Mouse (Mus musculus) CH12.LX (cell line): ENCODE measurements around the gene Hist1h2af. TPM values are rescaled to one million over a fixed set of nuclear protein-coding genes. Genes with fewer than 3 reads are reported as not detected.
"Not testable (repeated sequence)": the region's sequence is repeated elsewhere in the genome, so short reads cannot be mapped to it uniquely, and the experiment has no call there.

ENCODE experiments used
- DNase-seq: peaks from one replicate; pipeline ENCODE4 v3.0.0-alpha.2; 2013; ENCODE audit errors: extremely low read depth
- H3K27ac ChIP-seq: 2 replicates; pipeline ENCODE4 v1.5.1; 2012; ENCODE audit warnings: low read depth, mild to moderate bottlenecking, control low read depth, moderate library complexity; ENCODE audit not compliant: insufficient read depth
- H3K27me3 ChIP-seq: replicated peaks from 2 replicates; pipeline ENCODE3; 2012; ENCODE audit warnings: inconsistent platforms
- H3K36me3 ChIP-seq, 2 experiments: replicated peaks in 1 of 2; 2 replicates each; pipeline versions ENCODE3 to v1.6.1; 2012; ENCODE audit warnings: inconsistent platforms in 1 of 2, low read length in 1 of 2, mild to moderate bottlenecking in 1 of 2, mixed read lengths in 1 of 2, moderate library complexity in 1 of 2; ENCODE audit not compliant: control insufficient read depth in 1 of 2, insufficient read depth in 1 of 2
- H3K4me1 ChIP-seq, 2 experiments: 2 replicates each; pipeline ENCODE4 v1.6.1; 2012; ENCODE audit warnings: inconsistent platforms in 1 of 2, moderate library complexity in 1 of 2; ENCODE audit not compliant: insufficient read depth in 2 of 2, control insufficient read depth in 1 of 2
- H3K4me2 ChIP-seq: 2 replicates; pipeline ENCODE4 v1.6.1; 2012; ENCODE audit warnings: low read depth, mild to moderate bottlenecking, control low read depth; ENCODE audit not compliant: poor library complexity, insufficient read depth, severe bottlenecking
- H3K4me3 ChIP-seq, 3 experiments: fragments of 150-350 bp in 1 of 3; sonication (generic) in 1 of 3; replicated peaks in 1 of 3; 2 replicates each; pipeline versions ENCODE3 to v1.5.1; 2011 to 2012; ENCODE audit warnings: low read depth in 2 of 3, low read length in 2 of 3, mild to moderate bottlenecking in 2 of 3, moderate library complexity in 2 of 3, control low read depth in 1 of 3, improper control_type of control experiment in 1 of 3, inconsistent platforms in 1 of 3, mixed read lengths in 1 of 3; ENCODE audit not compliant: poor library complexity in 1 of 3
- H3K79me2 ChIP-seq: replicated peaks from 2 replicates; pipeline ENCODE4 v1.6.1; 2012; ENCODE audit warnings: mild to moderate bottlenecking, moderate library complexity; ENCODE audit not compliant: control insufficient read depth, poor library complexity, insufficient read depth, severe bottlenecking; ENCODE audit errors: extremely low read depth
- H3K9ac ChIP-seq: 2 replicates; pipeline ENCODE4 v1.6.1; 2012; ENCODE audit warnings: low read depth, mild to moderate bottlenecking, control low read depth, moderate library complexity; ENCODE audit not compliant: insufficient read depth
- H3K9me3 ChIP-seq: replicated peaks from 2 replicates; pipeline ENCODE3; 2012; ENCODE audit warnings: low read length, inconsistent platforms, mixed read lengths
- CHD1 ChIP-seq: IDR thresholded peaks from 2 replicates; pipeline ENCODE4 v1.6.1; 2012; ENCODE audit warnings: low read depth, low read length, improper control_type of control experiment, inconsistent platforms
- CHD2 ChIP-seq: IDR thresholded peaks from 2 replicates; pipeline ENCODE4 v1.6.1; 2011; ENCODE audit warnings: low read length, improper control_type of control experiment
- CTCF ChIP-seq, 2 experiments: IDR thresholded peaks in 1 of 2; conservative IDR thresholded peaks in 1 of 2; 2 replicates each; pipeline ENCODE4 v1.5.1; 2011 to 2012; ENCODE audit warnings: low read depth in 2 of 2, low read length in 2 of 2, improper control_type of control experiment in 1 of 2, inconsistent platforms in 1 of 2, mild to moderate bottlenecking in 1 of 2, moderate library complexity in 1 of 2
- E2F4 ChIP-seq: IDR thresholded peaks from 2 replicates; pipeline ENCODE4 v1.6.1; 2011; ENCODE audit warnings: low read depth, low read length, improper control_type of control experiment; ENCODE audit not compliant: insufficient replicate concordance
- EP300 ChIP-seq: IDR thresholded peaks from 2 replicates; pipeline ENCODE4 v1.6.1; 2011; ENCODE audit warnings: low read length, improper control_type of control experiment
- GABPA ChIP-seq: IDR thresholded peaks from 2 replicates; pipeline ENCODE4 v1.6.1; 2012; ENCODE audit warnings: low read depth, low read length, improper control_type of control experiment, inconsistent platforms; ENCODE audit not compliant: insufficient replicate concordance
- HCFC1 ChIP-seq: IDR thresholded peaks from 2 replicates; pipeline ENCODE4 v1.6.1; 2012; ENCODE audit warnings: low read depth, mild to moderate bottlenecking, inconsistent platforms, low read length, improper control_type of control experiment
- IRF4 ChIP-seq: IDR thresholded peaks from 2 replicates; pipeline ENCODE4 v1.6.1; 2014; ENCODE audit warnings: low read depth, mild to moderate bottlenecking, inconsistent platforms, low read length, improper control_type of control experiment
- JUND ChIP-seq: conservative IDR thresholded peaks from 2 replicates; pipeline ENCODE4 v1.6.1; 2011; ENCODE audit warnings: low read depth, low read length, improper control_type of control experiment
- KAT2A ChIP-seq: IDR thresholded peaks from 2 replicates; pipeline ENCODE4 v1.6.1; 2012; ENCODE audit warnings: low read length, improper control_type of control experiment, inconsistent platforms; ENCODE audit not compliant: insufficient replicate concordance
- MEF2A ChIP-seq: IDR thresholded peaks from 2 replicates; pipeline ENCODE4 v1.6.1; 2014; ENCODE audit warnings: low read depth, mild to moderate bottlenecking, inconsistent platforms, low read length, improper control_type of control experiment, borderline replicate concordance
- NELFE ChIP-seq: IDR thresholded peaks from 2 replicates; pipeline ENCODE4 v1.6.1; 2011; ENCODE audit warnings: low read depth, low read length, improper control_type of control experiment
- POLR2A ChIP-seq: IDR thresholded peaks from 2 replicates; pipeline ENCODE4 v1.6.1; 2011; ENCODE audit warnings: low read depth, mild to moderate bottlenecking, improper control_type of control experiment, low read length
- POLR2AphosphoS2 ChIP-seq: IDR thresholded peaks from 2 replicates; pipeline ENCODE4 v1.6.1; 2011; ENCODE audit warnings: low read depth, low read length, improper control_type of control experiment
- RAD21 ChIP-seq: IDR thresholded peaks from 2 replicates; pipeline ENCODE4 v1.6.1; 2011; ENCODE audit warnings: low read depth, mild to moderate bottlenecking, low read length, improper control_type of control experiment, moderate library complexity
- RCOR1 ChIP-seq: conservative IDR thresholded peaks from 2 replicates; pipeline ENCODE4 v1.6.1; 2012; ENCODE audit warnings: low read depth, mild to moderate bottlenecking, inconsistent platforms, low read length, improper control_type of control experiment
- SIN3A ChIP-seq: IDR thresholded peaks from 2 replicates; pipeline ENCODE4 v1.6.1; 2012; ENCODE audit warnings: low read length, improper control_type of control experiment, inconsistent platforms
- TBP ChIP-seq: conservative IDR thresholded peaks from 2 replicates; pipeline ENCODE4 v1.6.1; 2011; ENCODE audit warnings: low read depth, low read length, improper control_type of control experiment
- UBTF ChIP-seq: IDR thresholded peaks from 2 replicates; pipeline ENCODE4 v1.6.1; 2012; ENCODE audit warnings: low read depth, mild to moderate bottlenecking, inconsistent platforms, low read length, improper control_type of control experiment, moderate library complexity
- USF1 ChIP-seq: IDR thresholded peaks from 2 replicates; pipeline ENCODE4 v1.6.1; 2014; ENCODE audit warnings: low read depth, mild to moderate bottlenecking, inconsistent platforms, low read length, improper control_type of control experiment
- ZC3H11A ChIP-seq: IDR thresholded peaks from 2 replicates; pipeline ENCODE4 v1.6.1; 2012; ENCODE audit warnings: low read depth, mild to moderate bottlenecking, inconsistent platforms, low read length, improper control_type of control experiment
- ZMIZ1 ChIP-seq: IDR thresholded peaks from 2 replicates; pipeline ENCODE4 v1.6.1; 2012; ENCODE audit warnings: low read depth, mild to moderate bottlenecking, inconsistent platforms, low read length, improper control_type of control experiment
- ZNF384 ChIP-seq: IDR thresholded peaks from 2 replicates; pipeline ENCODE4 v1.6.1; 2012; ENCODE audit warnings: low read depth, low read length, improper control_type of control experiment, inconsistent platforms
- dilution Hi-C: fragments of 300-500 bp; cut with MboI; formaldehyde crosslinking; loops from 2 replicates; pipeline ENCODE4 v1.14.3; 2020; ENCODE audit warnings: low sequenced_read_pairs; ENCODE audit not compliant: extremely low pct_unique_long_range_greater_than_20kb, extremely low pct_ligation_motif_present
- in situ Hi-C: fragments of 300-500 bp; cut with MboI; formaldehyde crosslinking; loops from 3 replicates; pipeline ENCODE4 v1.14.3; 2019; ENCODE audit warnings: low sequenced_read_pairs, low pct_ligation_motif_present, low pct_unique_long_range_greater_than_20kb, mixed read lengths
- polyA plus RNA-seq: library from polyadenylated mRNA; unstranded; fragments of >175 nt; gene quantifications from 2 replicates; pipeline ENCODE4 v1.2.1, GENCODE M21; 2012; ENCODE audit warnings: low read depth; ENCODE audit not compliant: insufficient read length
- total RNA-seq, 2 experiments: library from RNA; depleted of rRNA; stranded (reverse); fragments of 300-350 nt in 1 of 2; fragments of >200 nt in 1 of 2; gene quantifications; 2 replicates each; pipeline ENCODE4 v1.2.3; 2012 to 2014

The Hist1h2af gene
- total and polyA plus RNA-seq, 3 experiments: 57.1 to 932 (median 68.6) TPM

DNA sequence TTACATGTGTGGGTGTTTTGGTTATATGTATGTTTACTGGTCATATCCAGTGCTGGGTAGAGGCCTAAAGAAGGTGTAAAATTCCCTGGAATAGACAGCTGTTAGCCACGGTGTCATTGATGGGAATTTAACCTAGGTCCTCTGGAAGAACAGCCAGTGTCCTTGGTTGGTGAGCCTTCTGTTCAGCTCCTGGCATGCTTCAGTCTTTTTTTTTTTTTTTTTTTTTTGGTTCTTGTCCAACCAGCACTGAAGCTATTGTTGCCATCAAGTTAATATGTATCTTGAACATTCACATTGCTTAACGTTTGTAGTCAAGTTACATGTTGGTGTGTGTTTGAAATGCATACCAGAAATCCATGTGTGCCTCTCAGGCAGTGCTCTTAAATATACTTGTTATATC, 30.8 kb downstream of the Hist1h2af start:
- no peak for DNase-seq
- no peak overlapping the region for H3K4me2 ChIP-seq
- peak; percentile 59 for TF ChIP-seq ZNF384
- TF ChIP-seq IRF4: no peak
- no peak for TF ChIP-seq NELFE
- no peak for TF ChIP-seq RCOR1
- no peak for TF ChIP-seq CTCF (conservative IDR thresholded peaks at IDR 0.05 in 1 of 2, IDR thresholded peaks at IDR 0.05 in 1 of 2; ENCODE audit: low read depth in 2 of 2, low read length in 2 of 2)
- TF ChIP-seq, all 38 proteins: peak for 1

DNA sequence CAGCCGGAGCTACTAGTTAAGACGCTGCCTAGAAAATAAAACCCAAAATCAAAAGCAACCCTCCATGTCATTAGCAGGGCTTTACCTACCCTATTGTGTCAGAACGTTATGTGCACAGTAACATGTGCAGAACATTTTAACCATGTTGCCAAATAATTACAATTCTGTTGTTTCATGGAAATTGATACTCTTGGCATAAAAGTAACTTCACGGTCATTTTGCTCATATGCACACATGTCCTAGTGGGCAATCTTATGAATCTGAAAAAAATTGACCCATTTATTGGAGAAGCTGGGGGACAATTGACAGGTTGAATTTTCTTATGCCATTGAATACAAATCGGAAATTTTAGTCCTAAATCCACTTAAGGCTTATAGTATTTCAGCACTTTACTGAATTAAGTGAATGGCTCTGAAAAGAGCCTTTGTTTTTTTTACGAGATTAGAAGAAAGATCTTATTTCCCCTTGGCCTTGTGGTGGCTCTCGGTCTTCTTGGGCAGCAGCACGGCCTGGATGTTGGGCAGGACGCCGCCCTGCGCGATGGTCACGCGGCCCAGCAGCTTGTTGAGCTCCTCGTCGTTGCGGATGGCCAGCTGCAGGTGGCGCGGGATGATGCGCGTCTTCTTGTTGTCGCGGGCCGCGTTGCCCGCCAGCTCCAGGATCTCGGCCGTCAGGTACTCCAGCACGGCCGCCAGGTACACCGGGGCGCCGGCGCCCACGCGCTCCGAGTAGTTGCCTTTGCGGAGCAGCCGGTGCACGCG, 36.7 kb downstream of the Hist1h2af start:
- H3K9me3 ChIP-seq, H3K36me3 ChIP-seq, dilution Hi-C loops, H3K27me3 ChIP-seq, H3K4me1 ChIP-seq, H3K79me2 ChIP-seq: not testable (repeated sequence)
- Histone ChIP-seq H3K27ac (peak overlapping the region; percentile 97), H3K4me2 (peak overlapping the region; percentile 82), H3K9ac (peak overlapping the region; percentile 76), H3K4me3 (peak overlapping the region in 1 of 3 experiments; percentile 49)
- TF ChIP-seq CHD1 (peak; percentile 84; the same call in 1 of the 2 replicates), POLR2A (peak; percentile 72), RCOR1 (0 out of 2 replicates have a peak, but pooled peaks have one; percentile 36), POLR2AphosphoS2 (peak; percentile 98), CHD2 (0 out of 2 replicates have a peak, but pooled peaks have one; percentile 2), ZMIZ1 (peak; percentile 77)
- in situ Hi-C loops: loop anchor here (25.0 kb wide), 1 partner anchor 1833 kb away; the partner anchor contains the start of gene Hist1h4j
- DNase-seq: peak; percentile 54

More for the DNA sequence above, 30.8 kb downstream of the Hist1h2af start:
- Histone ChIP-seq H3K9ac (0 out of 2 replicates have a peak overlapping the region, but pooled peaks have one; percentile 6), H3K79me2 (no peaks in the 10 kb centered on the region), H3K36me3 (no peaks in the 10 kb centered on the region), H3K4me3 (no peak overlapping the region), H3K4me1 (peaks cover 3 to 22% of the 10 kb centered on the region in 2 experiments; a peak in 2 of 4 replicates), H3K27me3 (no peaks in the 10 kb centered on the region), H3K9me3 (no peaks in the 10 kb centered on the region), H3K27ac (no peak overlapping the region)
- in situ Hi-C loops: loop anchor here (25.0 kb wide), 1 partner anchor 1827 kb away; the partner anchor contains the start of gene Hist1h4j
- dilution Hi-C loops: no loop called here

DNA sequence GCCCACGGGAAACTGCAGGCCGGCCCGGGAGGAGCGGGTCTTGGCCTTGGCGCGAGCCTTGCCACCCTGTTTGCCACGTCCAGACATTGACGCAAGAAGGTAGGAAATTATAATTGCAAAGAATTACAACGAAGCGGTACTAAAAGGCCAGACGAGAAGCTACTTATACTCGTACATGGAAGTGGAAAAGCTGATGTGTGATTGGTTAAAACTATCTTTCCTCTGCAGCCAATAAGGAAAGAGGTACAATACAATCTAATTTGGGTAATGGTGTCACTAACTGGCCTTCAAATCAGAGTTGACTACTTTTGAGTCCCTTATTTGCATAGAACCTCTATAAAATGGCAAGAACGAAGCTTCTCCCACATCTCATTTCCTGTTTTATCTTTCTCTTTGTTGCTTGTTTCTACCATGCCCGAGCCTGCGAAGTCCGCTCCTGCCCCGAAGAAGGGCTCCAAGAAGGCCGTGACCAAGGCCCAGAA, 37.4 kb downstream of the Hist1h2af start, which contains the start of the genes Hist1h2ae and Hist1h2bg:
Gene Hist1h2ae (minus strand): TSS at position 199 of the 482 bp plus-strand sequence.
Gene Hist1h2bg (plus strand): TSS at position 375 of the 482 bp plus-strand sequence.
- Histone ChIP-seq H3K4me3 (peak within 1 kb of the TSS; percentile 34 to 66 (median 36)), H3K4me1 (peaks cover 0 to 4% of the 10 kb centered on the region in 2 experiments; a peak in 1 of 4 replicates), H3K36me3 (no peaks in the 10 kb centered on the region), H3K4me2 (peak within 1 kb of the TSS; percentile 82), H3K27ac (peak within 1 kb of the TSS; percentile 98), H3K79me2 (no peaks in the 10 kb centered on the region), H3K9me3 (no peaks in the 10 kb centered on the region), H3K27me3 (no peaks in the 10 kb centered on the region), H3K9ac (peak within 1 kb of the TSS; percentile 91)
- in situ Hi-C loops: loop anchor here (25.0 kb wide), 1 partner anchor 1834 kb away; the partner anchor contains the start of gene Hist1h4j
- peak; percentile 95 for DNase-seq
- dilution Hi-C loops: no loop called here
- peak; percentile 71 for TF ChIP-seq HCFC1
- peak; percentile 76; the same call in 1 of the 2 replicates for TF ChIP-seq MEF2A
- no peak for TF ChIP-seq ZC3H11A
- TF ChIP-seq RAD21: no peak
- TF ChIP-seq CTCF (conservative IDR thresholded peaks at IDR 0.05 in 1 of 2, IDR thresholded peaks at IDR 0.05 in 1 of 2; ENCODE audit: low read depth in 2 of 2, low read length in 2 of 2): no peak
- 0 out of 2 replicates have a peak, but pooled peaks have one; percentile 62 for TF ChIP-seq E2F4
- TF ChIP-seq USF1: no peak
- no peak; the same call in none of the 2 replicates for TF ChIP-seq SIN3A
- peak; percentile 94 for TF ChIP-seq CHD2
- no peak for TF ChIP-seq UBTF
- peak; percentile 74; the same call in 1 of the 2 replicates for TF ChIP-seq JUND
- TF ChIP-seq EP300: no peak
- no peak; the same call in none of the 2 replicates for TF ChIP-seq CHD1
- TF ChIP-seq KAT2A: no peak
- peak; percentile 99 for TF ChIP-seq TBP
- TF ChIP-seq GABPA: no peak
- TF ChIP-seq ZNF384: no peak
